Mouse (Mus musculus) 3T3-L1 (cell line): ENCODE measurements around the gene Pnrc1.

Experiments used
- DNase-seq: peaks from one replicate; pipeline ENCODE4 v3.0.0-alpha.2; 2015; ENCODE audit warnings: low read depth, low spot score

The Pnrc1 gene

DNA sequence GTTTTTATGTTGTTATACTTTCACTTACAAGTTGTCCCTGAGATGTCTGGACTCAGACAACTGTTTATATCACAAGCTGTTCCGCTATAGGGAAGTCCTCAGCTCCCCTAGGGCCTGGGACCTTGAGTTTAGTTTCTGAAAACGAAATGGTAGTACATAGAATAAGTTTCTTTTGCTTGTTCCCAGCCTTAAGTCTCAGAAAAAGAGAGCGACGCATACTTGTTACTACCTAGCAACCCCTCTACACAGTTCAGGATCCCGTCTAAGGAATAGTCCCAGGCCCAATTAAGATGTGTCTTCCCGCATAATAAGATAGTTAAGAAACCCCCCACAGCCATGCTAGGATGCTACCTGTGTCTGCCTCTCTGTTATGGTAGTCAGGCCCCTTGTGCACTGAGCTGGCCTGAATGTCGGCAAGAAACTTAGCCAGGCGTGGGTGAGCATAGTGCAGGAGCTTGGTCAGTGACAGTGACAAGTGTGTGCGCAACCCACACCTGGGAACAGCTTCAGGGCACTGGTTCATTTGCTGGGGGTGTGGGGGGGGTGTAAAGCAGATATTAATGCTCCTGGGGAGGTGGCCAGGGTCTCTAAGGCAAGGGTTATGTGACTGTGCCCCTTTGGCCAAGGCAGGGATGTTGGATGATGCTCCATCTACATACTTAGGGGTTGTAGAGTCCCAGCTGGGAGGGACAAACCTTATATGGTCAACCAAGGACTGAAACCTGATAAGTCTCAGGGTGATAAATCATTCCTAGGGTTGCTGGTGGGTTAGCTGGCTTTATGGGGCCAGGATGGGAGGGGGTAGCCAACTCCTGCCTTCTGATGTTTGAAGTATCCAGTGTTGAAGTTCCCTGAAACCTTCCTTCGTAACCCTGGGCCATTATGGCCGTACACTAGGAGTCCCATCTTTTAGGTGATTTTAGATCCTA, 19.3 kb downstream of the Pnrc1 start:
- no peak for DNase-seq

GRCm38 (mm10) chr4:33264979-33265726, 24.8 kb downstream of the Pnrc1 start:
- DNase-seq: no peak

DNA sequence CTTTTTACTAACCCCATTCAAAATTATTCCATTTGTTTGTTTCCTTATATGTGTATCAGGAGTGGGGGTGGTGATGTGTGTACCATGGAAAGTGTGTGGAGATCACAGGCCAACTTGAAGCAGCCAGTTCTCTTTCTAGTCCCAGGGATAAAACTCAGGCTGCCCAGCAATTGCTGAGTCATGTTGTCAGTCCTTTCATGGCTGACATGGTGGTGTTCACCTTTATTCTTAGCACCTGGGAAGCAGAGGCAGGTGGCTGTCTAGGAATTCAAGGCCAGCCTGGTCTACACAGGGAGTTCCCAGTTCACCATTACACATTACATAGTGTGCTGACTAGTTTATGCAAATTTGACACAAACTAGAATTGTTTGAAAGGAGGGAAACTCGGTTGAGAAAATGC, 27.1 kb downstream of the Pnrc1 start:
- peak; percentile 12 for DNase-seq

- peak; percentile 99 for DNase-seq
Measured at GRCm38 (mm10) chr4:33261311-33261753, 28.6 kb downstream of the Pnrc1 start.

DNA sequence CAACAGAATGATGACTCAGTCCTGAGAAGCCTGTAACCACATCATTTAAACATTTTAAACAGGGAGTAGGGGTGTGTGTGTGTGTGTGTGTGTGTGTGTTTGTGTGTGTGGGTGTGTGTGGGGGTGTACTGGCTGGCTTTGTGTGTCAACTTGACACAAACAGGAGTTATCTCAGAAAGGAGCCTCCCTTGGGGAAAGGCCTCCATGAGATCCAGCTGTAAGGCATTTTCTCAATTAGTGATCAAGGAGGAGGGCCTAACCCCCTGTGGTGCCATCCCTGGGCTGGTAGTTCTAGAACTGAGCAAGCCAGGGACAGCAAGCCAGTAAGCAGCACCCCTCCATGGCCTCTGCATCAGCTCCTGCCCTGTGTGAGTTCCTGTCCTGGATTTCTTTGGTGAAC, 29.7 kb downstream of the Pnrc1 start:
- DNase-seq: peak; percentile 59

DNA sequence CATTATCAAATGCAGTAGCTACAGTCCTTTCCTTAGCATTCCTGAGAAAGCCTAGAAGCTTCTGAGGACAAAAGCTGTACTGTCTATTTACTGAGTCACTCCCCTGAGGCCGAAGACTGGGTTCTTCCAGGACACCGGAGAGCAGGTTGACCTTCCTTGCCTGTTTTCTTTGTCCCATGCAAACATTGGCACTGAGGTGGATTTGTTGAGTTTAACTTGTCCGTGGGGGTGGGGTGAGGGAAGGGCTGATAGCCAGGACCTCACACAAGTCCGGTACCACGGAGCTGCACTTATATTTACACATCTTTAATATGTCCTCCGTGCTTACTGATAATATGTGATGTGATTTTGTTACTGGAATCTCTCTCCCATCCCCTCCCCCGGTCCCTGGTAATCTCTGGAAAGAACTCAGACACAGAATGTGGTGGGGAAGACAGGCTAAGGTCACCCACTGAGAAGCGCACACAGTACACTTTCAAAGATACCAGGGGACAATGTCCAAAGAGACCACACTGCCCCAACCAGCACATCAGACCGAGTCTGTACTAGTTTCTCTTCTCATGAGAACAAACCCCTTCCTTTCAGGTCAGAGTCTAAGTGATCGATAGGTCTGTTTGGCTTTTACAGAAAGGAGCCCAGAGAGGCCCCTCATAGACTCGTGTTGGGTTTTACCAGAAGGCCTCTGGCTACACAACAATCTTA, 32.5 kb downstream of the Pnrc1 start:
- peak; percentile 81 for DNase-seq

DNA sequence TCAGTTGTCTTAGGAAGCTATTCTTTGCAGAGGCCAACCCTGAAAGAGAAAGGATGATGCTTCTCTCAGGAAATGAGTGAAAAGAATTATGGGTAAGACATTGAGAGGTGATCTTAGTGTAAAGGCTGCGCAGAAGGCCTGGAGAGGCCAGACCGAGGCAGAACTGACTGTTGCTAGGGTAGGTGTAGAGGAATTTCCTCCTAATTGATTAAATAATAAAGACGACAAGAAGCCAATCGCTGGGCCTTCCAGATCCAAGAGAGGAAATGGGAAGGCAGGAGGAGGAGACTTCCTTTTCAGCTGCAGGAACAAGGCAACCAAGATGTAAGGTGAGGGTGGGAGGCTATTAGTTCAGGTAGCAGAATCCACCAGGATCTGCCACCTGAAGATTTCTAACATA, 35.3 kb downstream of the Pnrc1 start:
- no peak for DNase-seq

DNA sequence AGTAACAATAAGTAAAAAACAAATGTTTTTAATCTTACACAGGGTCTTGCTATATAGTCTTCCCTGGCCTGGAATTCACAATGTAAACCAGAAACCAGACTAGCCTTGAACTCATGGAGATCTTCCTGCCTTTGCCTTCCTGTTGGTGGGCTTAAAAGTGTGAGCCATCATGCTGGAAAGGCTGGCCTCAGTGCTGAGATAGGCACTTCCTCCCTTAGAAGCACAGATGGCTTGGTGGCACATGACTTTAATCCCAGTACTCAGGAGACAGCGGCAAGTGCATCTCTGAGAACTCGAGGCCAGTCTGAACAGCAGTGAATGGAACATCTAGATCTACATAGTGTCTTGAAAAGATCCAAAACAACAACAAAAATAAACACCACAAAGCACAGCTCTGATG, 39.1 kb downstream of the Pnrc1 start:
- no peak for DNase-seq

- DNase-seq: peak; percentile 24
Measured at GRCm38 (mm10) chr4:33249716-33250230, 40.2 kb downstream of the Pnrc1 start.

GRCm38 (mm10) chr4:33248915-33249314, 41.0 kb downstream of the Pnrc1 start:
- DNase-seq: no peak

DNA sequence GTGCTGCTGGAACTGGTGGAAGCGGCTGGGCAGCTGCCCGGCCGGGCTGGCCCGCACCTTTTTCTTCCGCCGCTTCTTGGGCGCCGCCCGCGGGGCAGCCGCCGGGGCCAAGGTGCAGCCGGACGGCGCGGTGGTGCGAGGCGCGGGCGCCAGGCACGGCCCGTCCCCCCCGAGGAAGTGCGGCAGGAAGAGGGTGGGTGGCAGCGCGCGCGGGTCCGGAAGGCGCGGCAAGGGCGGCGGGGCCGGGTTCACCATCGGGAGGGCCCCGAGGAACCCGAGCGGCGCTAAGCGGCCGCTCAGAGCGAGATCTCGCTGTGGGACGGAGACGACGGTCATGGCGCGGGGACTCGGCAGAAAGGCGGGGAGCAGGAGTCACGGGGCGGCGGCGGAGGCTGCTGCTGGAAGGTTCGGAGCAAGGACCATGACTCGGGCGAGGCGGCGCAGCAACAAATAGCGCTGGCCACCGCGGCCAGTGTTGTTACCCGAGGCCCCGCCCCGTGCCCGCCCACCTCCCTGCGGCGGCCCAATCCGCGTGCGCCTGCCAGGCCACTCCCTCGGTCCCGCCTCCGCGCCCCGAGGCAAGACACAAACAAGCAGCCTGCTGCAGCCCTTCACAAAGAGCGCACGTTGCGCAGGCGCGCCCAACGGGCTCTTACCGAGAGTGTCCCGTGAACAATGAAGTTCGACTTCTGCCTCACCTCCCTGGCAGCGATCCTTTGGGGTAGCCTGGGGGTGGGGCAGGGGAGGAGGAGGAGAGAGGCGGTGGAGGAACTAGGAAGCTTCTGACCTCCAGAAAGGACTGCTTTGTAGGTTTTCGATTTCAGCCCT, 41.7 kb downstream of the Pnrc1 start:
- DNase-seq: peak; percentile 98

DNA sequence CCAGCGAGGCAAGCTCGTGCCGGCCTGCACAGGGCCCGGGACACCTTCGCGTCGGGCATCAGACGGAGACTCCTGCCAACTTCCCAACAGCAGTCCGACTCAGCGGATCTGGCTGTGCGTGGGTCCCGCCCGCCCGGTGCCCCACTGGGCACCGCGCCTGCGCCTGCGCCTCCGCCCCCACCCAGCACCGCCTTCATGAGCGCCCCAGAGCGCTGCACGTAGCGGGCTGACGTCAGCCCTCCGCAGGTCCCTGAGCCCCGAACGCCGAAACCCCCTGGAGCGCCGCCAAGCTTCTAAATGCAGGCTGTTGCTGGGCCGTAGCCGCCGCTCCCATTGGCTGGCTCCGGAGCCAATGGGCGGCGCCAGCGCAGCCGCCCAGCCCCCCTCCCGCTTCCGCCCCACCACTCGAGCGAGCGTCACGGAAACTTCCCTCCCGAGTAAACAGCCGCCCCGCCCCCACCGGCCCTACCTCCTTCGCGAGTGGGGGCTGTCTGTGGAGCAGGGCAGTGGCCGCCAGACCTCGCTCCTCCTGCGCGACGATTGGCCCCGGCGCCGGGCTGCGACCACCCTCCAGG, 42.4 kb downstream of the Pnrc1 start:
- peak; percentile 99 for DNase-seq

DNA sequence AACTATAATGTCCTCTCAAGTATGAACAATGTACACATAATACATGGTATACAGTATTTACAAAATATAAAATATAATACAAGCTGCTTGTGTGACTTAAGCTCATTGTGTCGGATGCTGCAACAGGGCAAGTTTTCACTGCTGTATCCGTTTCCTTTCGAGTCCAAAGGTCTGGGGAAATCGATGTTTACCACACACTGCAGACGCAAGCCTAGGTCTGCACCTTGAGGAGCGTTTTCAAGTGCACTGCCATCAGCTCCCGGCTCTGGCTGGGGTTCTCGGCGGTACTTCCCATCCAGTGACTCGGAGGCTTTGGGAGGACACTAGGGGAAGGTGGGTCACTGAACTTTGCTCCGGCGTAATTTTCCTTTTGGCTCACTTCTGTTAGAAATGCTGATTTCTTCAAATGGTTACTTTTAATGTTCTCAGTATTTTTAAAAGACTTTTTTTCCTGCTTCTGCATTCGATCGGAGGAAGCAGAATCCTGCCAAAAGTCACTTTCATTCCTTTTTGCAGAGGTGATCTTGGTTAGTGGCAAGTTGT, 44.0 kb downstream of the Pnrc1 start:
- DNase-seq: no peak

- DNase-seq: peak; percentile 14
Measured at GRCm38 (mm10) chr4:33243921-33244320, 46.0 kb downstream of the Pnrc1 start.

GRCm38 (mm10) chr4:33243016-33243758, 46.8 kb downstream of the Pnrc1 start:
- peak; percentile 12 for DNase-seq

- DNase-seq: peak; percentile 27
Measured at GRCm38 (mm10) chr4:33242536-33242935, 47.4 kb downstream of the Pnrc1 start.

DNA sequence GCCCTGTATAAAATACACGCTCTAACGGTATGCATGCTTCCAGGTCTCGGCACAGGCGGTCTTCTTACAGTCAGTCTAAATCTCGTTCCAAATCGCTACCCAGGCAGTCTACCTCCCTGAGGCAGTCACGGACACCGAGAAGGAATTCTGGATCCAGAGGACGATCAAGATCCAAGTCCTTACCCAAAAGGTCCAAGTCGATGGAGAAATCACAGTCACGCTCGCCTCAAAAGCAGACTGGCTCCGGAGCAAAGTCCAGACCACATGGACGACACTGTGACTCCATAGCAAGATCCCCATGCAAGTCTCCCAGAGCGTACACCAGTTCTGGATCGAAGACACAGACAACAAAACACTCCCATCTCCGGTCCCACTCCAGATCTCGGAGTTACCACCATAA, 59.1 kb downstream of the Pnrc1 start:
- no peak for DNase-seq

GRCm38 (mm10) chr4:33229639-33230038, 60.3 kb downstream of the Pnrc1 start:
- no peak for DNase-seq

GRCm38 (mm10) chr4:33227164-33227563, 62.8 kb downstream of the Pnrc1 start:
- DNase-seq: no peak
